Mouse (Mus musculus) lung, postnatal 10 days (tissue): Measurements from ENCODE around the gene Plcb4.
"Not testable (repeated sequence)": the region's sequence is repeated elsewhere in the genome, so short reads cannot be mapped to it uniquely, and the experiment has no call there.

ENCODE experiments used
- DNase-seq: peaks from one replicate; pipeline ENCODE4 v3.0.0; 2021

Gene Plcb4

GRCm38 (mm10) chr2:135968159-135968558 is 309.3 kb downstream of the Plcb4 start:
- no peak for DNase-seq

- DNase-seq: no peak
These were observed 312.1 kb downstream of the Plcb4 start for GRCm38 (mm10) chr2:135970902-135971301.

DNA sequence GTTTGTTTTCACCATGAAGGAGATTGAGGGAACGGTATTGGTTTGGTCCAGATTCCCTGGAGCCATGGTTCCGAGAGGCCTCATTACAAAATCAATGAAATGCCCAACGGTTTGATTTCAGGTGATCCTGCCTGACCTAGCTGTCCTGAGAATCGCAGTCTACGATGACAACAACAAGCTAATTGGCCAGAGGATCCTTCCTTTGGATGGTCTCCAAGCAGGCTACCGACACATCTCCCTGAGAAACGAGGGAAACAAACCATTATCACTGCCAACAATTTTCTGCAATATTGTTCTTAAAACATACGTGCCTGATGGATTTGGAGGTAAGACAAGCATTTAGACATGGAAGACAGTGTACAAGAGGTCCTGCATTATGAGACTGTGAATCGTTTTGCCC is 317.2 kb downstream of the Plcb4 start:
- DNase-seq: no peak

DNA sequence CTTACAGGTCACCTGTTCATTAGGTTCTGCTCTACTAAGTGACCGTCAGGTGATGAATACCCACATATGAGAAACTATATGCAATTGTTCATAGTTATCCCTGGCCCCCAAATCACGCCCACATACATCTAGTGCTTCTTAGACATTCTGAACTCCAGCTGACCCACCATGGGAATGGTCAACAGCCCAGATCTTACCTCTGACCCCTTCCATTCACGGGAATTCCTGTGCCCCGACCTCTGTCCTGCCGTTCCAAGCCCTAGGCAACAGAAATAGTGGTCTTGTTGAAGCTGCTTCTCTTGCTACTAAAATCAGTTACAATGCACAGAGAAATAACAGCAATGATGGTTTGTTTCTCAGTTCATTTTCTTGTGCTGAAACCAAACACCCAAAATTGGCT is 320.0 kb downstream of the Plcb4 start:
- DNase-seq: no peak

- DNase-seq: no peak
These were observed 321.6 kb downstream of the Plcb4 start for GRCm38 (mm10) chr2:135980428-135980827.

DNA sequence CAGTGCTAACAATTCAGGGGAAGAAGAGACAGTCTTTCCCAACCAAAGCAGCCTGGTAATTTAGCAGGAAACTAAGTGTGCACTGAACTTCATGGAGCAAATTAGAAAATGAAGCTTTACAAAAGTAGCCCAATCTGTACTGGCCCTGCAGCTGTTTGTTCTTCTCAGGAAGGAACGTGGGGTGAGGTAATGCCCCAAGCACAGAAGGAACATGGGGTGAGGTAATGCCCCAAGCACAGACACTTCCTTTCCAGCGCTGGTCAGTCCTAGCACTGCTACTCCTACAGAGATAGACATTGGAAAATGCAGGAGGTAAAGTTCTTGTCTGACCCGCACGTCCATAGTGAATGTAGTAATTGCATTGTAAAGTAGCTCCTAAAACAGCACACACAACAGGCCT is 325.2 kb downstream of the Plcb4 start:
- no peak for DNase-seq

GRCm38 (mm10) chr2:135985536-135986265 is 326.9 kb downstream of the Plcb4 start:
- no peak for DNase-seq

DNA sequence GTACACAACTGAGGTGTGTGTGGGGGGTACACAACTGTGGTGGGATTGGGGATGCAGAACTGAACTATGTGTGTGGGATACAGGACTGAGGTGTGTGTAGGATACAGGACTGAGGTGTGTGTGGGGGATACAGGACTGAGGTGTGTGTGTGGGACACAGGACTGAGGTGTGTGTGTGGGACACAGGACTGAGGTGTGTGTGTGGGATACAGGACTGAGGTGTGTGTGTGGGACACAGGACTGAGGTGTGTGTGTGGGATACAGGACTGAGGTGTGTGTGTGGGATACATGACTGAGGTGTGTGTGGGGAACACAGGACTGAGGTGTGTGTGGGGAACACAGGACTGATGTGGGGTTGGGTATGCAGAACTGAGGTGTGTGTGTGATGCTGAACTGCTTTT is 329.7 kb downstream of the Plcb4 start:
- DNase-seq: not testable (repeated sequence)

- DNase-seq: not testable (repeated sequence)
These were observed 331.9 kb downstream of the Plcb4 start for GRCm38 (mm10) chr2:135990686-135991085.

GRCm38 (mm10) chr2:135993314-135993713 is 334.5 kb downstream of the Plcb4 start:
- peak; percentile 2 for DNase-seq

GRCm38 (mm10) chr2:135995196-135995595 is 336.4 kb downstream of the Plcb4 start:
- DNase-seq: no peak

- DNase-seq: no peak
These were observed 338.1 kb downstream of the Plcb4 start for GRCm38 (mm10) chr2:135996936-135997335.

- no peak for DNase-seq
These were observed 338.7 kb downstream of the Plcb4 start for GRCm38 (mm10) chr2:135997361-135998150.

GRCm38 (mm10) chr2:135998886-135999285 is 340.1 kb downstream of the Plcb4 start:
- no peak for DNase-seq

DNA sequence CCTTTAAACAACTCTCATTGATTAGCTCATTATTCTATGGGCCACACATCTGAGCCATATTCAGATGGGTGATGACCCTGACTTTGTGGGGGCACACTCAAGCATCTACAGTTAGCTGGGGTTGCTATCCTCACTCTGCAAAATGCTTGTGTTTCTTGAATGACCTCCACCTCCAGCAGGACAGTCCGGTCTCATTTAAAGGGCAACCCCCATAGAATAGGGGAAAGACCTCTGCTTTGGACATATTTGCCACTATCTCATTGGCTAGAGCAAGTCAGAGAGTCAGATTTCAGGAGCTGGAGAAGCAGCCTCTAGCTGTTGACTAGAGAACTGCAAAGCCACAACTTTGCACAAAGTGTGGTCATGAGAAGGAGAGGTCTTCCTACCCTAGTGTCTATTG is 340.6 kb downstream of the Plcb4 start:
- no peak for DNase-seq

- DNase-seq: no peak
These were observed 342.1 kb downstream of the Plcb4 start for GRCm38 (mm10) chr2:136000933-136001332.

GRCm38 (mm10) chr2:136002118-136002517 is 343.3 kb downstream of the Plcb4 start:
- no peak for DNase-seq

DNA sequence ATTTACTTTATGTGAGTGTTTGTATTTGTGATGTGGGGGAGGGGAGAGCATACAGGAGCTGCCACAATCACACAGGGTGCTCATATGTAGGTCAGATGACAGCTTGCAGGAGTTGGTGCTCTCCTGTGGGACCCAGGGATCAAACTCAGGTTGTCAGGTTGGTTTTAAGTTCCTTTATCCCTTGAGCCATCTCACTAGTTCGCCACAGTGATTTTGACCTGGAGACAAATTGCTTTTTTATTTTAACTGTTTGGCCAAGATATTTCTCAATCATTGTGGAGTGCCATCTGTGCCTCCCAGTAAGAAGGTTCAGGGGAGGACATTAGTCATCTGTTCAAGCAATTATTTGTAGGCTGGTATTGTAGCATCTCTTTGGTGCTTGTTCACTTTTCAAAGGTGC is 345.0 kb downstream of the Plcb4 start:
- DNase-seq: no peak

DNA sequence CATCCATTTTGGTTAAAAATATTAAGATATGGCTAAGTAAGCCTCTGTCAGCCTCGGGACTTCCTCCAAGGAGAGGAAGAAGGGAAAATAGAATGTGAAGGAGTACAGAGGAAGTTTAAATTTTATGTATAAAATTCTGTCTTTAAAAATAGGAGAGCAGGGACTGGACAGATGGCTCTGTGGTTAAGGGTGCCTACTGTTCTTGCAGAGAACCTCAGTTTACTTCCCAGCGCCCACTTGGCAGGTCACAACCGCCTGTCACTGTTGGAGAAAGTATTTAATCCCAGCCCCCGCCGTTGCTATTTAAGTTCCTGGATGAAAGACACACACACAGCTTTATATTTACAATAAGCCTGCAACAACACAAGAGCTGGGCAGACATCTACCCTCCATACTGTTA is 347.5 kb downstream of the Plcb4 start:
- no peak for DNase-seq

- DNase-seq: no peak
These were observed 353.9 kb downstream of the Plcb4 start for GRCm38 (mm10) chr2:136012759-136013158.

DNA sequence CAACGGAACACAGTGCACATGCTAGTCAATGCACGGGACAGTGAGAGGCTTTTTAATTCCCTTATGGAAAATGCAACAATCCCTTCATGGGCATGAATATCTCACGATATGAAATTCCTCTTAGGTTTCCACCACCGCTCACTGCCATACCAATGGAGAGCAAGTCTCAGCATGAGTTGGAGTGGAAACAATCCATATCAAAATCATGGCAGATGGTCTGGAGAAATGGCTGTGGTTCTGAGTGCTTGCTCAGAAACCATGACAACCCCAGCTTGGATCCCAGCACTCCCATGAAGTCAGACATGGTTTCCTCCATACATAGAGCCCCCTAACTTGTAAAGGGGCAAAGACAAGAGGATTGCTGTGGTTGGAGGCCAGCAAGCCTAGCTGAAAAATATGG is 389.7 kb downstream of the Plcb4 start:
- DNase-seq: no peak

- no peak for DNase-seq
These were observed 392.2 kb downstream of the Plcb4 start for GRCm38 (mm10) chr2:136050793-136051615.

GRCm38 (mm10) chr2:136051688-136052289 is 393.0 kb downstream of the Plcb4 start, which contains the start of gene Lamp5:
TSS of gene Lamp5 (plus strand) at chr2:136052239.
- DNase-seq: no peak
